Mouse (Mus musculus) kidney, adult 2 months (tissue): ENCODE measurements around the gene Prpf8.
A peak's percentile ranks its signal among the peaks of the same experiment; 100 is the strongest.

Experiments
- CTCF ChIP-seq: fragments of 200-500 bp; conservative IDR thresholded peaks from 2 replicates; pipeline ENCODE4 v1.5.1; 2011; ENCODE audit warnings: low read depth, mild to moderate bottlenecking, control low read depth, low read length, moderate library complexity, mixed read lengths; ENCODE audit not compliant: insufficient read depth, insufficient read length
- POLR2A ChIP-seq: fragments of 200-500 bp; IDR thresholded peaks from one replicate; pipeline ENCODE4 v1.6.1; 2011; ENCODE audit warnings: low read depth, low read length, control low read depth

- TF ChIP-seq CTCF: no peak
- TF ChIP-seq POLR2A: peak; percentile 8
These were observed 46.0 kb downstream of the Prpf8 start for GRCm38 (mm10) chr11:75532340-75533277.
